Mouse (Mus musculus) CD4-positive helper T cell, adult 2 months (primary cell): Measurements from ENCODE around the gene Rabgap1l.
A peak's percentile ranks its signal among the peaks of the same experiment; 100 is the strongest.

Experiments
- DNase-seq: peaks from one replicate; pipeline ENCODE4 v3.0.0-alpha.2; 2012; ENCODE audit warnings: low read depth, missing footprints, low spot score

Rabgap1l gene

DNA sequence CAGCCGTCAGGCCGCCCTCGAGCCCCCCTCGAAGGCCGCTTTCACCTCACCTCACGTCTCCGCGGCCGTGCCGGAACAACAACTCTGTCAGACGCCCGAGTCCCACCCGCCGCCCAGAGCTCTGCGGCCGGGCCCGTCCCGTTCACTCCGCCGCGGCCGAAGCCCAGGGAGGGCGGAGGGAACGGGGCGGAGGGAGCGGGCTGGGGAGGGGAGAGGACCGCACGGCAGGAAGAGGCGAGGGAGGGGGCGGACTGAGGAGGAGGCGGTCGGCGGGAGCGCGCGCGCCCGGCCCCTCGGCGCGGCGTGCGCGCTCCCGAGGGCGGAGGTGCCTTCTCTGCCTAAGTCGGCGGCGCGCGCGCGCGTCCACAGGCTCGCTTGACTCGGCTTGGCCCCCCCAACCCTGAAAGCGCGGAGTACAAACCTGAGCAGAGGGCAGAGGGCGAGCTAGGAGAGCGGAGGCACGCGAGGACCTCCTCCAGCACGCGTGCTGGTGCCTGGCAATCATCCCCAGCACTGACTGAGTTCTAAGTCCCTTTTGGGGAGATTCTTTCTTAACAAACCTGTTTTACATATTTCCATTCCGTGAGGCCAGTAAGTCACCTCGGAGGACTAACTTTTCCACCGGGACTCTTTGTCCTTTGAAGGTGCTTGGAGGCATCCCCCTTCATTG, at the start of gene Rabgap1l:
Gene Rabgap1l (minus strand): TSS at position 526 of the 670 bp plus-strand sequence.
- DNase-seq = peak; percentile 97

DNA sequence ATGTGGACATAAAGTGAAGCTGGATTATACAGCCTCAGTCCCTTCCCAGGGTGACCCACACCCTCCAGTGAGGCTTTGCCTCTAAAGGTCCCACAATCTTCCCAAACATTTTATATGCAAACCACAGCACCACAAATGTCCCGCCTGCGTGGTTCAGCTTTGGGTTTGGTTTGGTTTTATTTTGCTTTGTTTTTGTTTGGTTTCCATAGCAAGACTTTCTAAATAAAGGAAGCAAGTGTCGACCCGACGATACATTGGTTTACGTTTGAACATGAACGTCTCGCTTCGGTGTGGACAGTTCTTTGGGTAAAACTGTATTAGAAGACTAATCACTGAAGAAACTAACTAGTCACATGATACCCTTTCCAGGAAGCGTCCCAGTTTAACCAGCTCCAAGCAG, 49.6 kb upstream of the Rabgap1l start:
- DNase-seq = peak; percentile 60

DNA sequence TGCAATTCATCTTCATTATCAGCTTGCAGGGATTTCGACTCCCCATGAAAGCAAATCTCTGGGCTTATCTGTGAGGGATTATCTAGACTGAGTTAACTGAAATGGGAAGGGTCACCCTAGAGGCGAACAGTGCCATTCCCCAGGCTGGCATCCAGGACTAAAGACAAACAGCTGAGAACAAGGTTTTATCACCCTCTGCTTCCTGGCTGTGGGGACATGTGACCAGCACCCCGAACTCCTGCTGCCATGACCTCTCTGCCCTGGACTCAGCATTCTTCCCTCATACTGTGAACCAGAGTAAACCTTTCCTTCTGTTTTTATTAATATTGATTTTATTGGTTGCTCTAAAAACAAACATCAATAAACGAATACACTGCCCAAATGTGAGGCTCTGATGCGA, 47.6 kb upstream of the Rabgap1l start:
- no peak for DNase-seq

DNA sequence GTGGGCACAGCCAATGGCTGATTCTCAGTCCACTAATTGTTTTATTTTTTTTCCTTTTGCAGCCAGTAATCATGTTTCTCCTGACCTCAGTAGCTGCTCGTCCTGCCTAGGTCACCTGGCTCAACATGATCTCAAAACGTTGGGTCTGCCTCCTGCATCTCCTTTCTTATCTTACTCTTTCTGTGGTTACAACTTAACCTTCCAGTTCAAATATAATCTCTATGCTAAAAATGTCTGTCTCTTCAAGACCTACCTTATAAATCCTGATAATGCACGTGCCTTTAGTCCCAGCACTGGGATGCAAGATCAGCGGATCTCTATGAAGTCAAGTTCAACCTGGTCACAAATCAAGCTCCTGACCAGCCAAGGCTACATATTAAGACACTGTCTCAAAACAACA, 46.1 kb upstream of the Rabgap1l start:
- no peak for DNase-seq

DNA sequence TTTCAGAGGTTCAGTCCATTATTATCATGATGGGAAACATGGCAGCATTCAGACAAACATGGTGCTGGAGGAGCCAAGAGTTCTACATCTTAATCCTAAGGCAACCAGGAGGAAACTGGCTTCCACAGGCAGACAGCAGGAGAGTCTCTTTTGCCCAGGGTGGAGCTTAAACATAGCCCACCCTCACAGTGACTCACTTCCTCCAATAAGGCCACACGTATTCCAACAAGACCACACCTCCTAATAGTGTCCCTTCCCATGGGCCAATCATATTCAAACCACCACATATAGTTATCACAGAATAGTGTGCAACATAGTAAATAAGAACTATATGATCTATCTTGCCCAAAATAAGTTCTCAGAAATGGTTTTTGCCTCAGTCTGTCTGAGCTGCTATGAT, 41.4 kb upstream of the Rabgap1l start:
- DNase-seq = no peak

DNA sequence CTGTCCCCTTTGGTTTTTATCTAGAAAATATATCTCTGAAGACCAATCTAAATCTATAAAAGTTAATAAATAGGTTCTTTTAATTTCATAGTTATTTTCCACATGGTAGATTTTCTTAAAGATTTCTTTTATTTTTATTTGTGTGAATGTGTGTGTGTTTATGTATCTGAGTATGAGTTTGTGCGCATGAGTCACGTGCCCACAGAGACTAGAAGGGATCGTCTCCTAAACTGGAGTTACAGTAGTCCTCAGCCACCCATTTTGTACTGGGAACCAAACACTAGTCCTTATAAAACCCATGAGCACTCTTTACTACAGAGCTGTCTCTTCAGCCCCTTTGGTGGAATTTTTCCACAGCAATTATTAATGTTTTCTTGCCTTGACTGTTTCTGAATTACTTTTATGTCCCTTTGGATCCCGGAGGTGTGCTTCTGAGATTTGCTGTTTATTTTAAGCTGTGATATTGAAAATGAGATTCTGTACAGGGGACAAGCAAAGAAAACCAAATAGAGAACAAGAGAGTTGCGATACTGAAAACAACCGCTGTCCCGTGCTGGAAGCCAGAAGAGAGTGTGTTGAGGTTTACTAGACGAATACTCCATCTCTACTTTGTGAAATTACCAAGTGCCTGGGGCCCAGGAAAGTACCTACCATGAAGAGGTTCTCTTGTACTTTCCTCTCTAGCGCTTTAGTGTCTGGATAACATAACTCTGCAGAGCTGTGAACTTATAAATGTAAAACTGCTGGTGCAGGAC, 39.4 kb upstream of the Rabgap1l start:
- DNase-seq = no peak

DNA sequence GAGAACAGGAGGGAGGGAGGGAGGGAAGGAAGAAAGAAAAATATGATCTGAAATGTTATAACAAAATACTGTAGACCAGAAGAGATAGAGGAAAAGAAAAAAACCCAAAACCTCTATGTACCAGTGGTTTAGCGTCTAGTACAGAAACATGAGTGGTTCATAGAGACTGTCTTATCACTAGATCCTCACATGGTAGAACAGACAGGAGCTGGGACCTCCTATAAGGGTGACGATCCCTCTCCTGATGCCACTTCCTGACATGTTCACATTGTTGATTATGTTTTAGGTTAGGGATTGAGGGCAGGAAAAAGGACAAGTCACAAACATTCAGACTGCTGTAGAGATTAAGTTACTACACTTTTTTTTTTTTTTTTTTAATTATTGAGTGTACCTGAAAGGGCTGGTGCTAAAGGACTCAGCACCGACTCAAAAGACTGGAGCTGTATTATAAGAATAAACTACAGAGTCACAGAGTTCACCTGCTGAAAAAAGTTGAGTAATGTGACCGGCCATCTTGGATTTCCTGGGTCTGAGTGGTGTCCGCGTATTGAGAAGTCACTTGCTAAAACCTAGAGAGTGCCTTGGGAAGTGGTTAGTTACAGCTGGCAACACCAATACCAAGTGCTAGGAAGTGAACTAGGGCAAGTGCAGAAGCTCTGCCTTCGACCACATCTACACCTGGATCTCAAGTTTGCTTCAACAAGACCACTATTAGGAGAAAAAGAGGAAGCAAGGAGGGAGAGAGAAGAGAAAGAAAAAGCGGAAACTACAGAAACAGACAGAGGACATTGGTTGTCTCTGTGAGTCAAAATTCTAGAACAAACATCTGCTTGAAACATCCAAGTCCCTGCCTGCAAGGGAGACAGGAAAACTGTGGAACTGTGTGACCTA, 37.8 kb upstream of the Rabgap1l start:
- no peak for DNase-seq

DNA sequence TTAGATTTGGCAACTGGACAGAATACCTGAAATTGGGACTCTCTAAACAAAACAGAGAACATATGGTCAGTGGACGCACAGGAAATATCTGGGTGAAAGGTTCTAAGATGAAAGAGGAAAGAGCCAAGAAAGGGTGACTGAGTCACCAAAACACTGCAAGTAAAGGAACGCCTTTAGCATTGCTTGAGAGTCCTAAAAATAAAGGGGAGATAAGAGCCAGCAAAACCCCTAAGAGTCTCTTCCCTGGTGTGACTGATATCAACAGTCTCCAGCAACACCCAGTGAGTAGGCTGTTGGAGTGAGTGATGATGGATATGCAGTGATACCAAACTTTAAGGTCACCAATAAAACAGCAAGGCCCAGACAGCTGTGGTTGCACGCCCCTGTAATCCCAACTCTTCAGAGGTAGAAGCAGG, 32.4 kb upstream of the Rabgap1l start:
- DNase-seq = no peak

DNA sequence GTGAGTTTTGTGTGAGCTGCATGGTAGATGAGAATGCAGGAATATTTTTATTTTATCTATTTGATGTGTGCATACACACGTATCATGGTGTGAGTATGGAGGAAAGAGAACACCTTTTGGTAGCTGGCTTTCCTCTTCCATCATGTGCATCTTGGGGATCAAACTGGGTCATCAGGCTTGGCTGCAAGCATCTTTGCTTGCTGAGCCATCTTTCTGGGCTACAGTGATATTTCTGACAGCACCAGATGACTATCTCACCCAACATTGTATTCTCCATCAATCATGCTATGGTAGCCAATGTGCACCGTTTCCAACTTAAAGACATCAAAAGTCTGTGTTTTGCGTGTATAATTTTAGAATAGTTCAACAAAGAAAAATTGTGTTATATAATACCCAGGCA, 30.6 kb upstream of the Rabgap1l start:
- no peak for DNase-seq

DNA sequence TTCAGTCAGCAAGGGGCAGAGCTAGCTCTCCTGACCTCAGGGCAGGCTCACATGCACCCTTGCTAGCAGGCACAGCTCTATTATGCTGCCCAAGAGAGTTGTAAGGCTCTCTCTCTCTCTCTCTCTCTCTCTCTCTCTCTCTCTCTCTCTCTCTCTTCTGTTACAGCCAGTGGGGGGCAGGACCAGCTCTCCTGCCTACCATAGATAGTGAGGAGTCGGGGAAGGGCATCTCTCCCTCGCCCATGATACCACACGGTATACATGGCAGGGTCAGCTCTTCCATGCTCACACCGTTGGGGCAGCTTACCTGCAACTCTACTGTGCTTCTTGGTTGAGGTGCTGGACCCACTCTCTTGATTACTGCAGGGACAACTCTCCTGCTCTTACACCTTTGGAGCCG, 21.2 kb upstream of the Rabgap1l start:
- DNase-seq = no peak

DNA sequence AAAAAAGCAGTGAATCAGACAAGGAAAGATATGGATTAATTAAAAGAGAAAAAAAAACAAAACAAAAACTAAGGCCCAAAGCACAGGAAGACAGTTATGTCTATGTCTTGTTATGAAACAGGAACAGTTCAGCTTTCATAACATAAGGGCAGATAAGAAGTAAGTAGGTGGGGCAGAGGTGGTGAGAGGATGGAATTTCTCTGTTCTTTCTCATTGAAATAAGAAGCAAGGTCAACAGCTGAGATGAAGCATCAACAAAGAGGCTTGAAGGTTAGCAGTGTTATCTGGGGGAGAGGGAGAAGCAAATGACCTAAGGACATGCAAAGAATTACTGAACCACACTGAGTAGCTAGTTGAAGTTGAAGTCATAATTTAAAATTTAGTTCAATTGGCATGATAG, 19.4 kb upstream of the Rabgap1l start:
- no peak for DNase-seq

DNA sequence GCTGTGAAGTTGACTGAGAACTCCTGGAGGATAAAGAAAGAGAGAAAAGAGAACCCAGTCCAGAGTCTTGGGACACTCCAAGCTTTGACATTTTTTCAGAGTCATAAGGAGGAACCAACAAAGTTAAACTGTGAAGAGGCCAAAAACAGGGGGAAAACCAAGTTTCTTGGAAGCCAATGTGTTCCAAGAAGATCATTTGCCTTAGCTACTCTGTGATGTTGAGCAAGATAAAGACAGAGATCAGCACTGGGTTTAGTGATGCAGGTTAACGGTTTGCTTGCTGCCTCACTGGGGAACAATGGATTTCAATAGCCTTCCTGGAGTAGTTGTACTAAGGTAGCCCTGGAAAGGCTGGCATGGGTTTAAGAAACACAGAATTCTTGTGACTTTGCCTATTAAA, 18.9 kb upstream of the Rabgap1l start:
- no peak for DNase-seq

DNA sequence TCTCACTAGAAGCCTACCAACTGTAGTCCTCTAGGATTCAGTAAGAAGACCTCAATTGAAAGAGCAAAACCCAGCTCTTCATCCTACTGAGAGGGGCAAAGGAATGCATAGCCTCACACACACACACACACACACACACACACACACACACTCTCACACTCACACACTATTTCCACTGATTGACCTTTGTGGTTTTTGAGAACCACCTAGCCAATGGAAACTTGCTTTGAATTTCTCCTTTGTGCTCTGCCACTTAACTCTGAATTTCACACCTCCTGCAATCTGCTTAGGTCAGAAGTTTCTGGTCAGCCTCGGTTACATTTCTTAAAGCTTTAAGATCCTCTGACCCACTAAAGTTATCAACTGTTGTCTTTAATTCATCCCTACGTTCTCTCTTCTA, 12.3 kb upstream of the Rabgap1l start:
- DNase-seq = peak; percentile 51

DNA sequence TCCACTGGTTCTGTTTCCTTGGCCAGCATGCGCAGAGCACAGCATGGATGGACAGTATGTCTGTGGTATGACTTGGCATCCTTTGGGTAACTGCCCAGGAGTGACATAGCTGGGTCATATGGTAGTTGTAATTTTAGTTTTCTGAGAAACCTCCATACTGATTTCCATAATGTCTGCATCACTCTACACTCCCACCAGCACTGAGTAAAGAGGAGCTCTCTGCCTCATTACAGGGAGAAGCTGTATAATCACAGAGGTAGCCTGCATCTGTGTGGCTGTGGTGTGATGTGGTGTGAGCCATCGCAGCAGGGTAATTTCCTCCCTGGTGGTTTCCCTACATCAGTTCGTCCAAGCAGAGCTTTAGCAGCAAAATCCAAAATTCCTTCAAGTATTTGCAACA, 7.0 kb upstream of the Rabgap1l start:
- DNase-seq = no peak

DNA sequence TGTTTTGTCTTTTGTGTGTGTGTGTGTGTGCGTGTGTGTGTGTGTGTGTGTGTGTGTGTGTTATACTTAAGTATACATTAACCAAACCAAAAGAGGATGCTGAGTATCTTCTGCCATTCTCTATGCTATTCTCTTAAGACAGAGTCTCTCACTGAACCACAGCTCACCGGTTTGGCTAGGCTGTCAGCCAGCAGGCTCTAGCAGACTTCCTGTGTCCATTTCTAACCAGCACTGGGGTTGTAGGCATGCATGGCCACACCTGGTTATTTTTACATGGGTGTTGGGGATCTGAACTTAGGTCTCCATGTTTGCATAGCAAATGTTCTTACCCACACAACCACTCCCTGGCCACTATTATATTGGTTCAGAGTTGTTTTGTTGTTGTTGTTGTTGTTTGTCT, 2.0 kb upstream of the Rabgap1l start:
- DNase-seq = no peak

DNA sequence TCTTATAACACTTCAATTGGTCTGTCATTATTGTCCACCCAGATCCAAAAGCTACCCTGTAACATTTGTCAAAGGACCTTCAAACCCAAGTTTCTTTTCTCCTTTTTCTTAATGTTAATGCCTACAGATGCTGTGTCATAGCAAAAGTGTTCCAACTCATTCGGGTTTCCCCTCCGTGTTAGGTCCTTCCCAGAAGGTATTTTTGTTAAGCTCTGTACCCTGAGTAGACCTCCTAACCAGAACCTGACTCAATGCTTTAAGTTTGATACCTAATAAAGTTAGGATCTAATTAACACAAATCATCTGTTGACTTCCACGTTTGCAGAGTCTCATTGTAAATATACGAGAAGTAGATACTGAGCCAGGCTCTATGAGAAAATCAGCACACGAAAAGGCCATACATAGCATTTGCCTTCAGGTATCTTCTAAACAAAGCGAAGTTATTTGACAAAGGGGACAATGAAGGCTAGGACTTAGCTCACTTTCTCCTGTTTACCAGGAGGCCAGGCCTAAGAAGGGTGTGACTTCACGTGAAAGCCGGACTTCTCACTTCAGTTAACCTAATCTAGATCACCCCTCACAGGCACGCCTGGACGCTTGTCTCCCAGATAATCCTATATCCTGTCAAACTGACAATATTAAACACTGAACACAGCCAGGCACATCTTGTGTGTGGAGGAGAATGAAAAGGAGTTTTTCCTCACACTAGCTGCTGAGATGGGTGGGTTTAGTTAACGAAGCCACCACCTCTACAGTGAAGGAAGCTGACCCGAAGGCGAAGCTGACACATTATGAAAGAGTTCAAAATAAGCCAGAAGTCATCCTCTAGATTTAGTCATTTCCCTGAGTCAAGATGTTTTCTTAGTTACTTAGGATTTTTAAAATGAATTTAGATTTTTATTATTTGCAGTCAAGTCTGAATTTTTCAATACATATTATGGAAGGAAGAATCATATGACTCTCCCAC, 1.1 kb upstream of the Rabgap1l start:
- DNase-seq = peak; percentile 32

DNA sequence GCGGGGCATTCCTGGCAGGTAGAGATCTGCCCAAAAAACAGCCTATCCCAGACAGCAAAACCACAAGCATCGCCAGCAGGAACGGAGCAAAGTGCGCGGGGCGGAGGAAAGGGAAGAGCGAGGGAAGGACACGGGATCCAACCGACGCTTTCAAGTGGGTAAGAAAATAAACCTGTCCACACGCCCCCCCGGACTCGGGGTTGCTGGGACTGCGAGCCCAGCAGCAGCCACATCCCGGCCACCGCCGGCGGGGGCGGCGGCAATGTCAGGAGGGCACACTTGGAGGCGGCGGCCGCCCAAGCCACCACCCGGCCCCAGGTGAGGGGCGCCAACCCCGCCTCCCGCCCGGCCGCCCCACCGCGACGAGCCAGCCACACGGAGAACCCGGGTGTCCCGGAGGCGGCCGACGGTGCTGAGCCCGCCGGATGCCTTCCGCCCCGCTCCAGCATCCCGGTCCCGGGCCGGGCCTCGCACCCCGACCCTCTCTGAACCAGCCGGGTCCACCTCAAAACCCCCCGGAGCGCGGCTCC, 790 bp downstream of the Rabgap1l start:
- DNase-seq = peak; percentile 67

DNA sequence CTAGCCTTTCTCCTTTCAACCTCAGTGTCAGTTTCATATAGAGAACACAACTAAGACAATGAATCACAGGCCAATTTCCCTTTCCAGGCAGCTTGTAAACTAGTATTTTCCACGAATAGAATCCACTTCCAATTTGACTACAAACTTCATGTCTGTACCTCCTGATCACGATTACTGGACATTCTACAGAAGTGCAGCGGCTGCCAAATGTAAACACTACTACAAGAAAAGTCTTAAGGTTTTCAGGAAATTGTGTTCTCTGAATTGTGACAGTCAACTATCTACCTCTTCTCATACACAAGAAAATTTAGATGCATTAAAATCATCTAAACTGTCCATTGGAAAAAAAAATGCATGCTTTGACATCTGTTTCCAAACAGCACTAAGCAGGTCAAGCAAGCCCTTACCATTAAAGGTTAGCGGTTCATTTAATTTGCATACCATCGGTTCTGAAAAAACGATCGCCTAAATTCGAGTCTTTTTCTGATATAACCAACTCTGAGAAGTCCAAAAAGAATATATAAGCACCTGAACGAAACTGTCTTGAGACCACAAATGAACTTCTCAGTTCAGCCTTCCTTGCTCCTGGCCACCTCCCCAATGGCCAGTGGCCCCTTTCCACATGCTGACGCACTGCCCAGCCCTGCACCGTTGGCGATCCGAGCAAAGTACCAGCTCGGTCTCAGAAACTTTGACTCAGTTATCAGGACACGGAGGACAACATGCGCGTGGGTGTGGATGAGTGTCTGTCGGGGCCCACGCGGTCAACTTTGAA, 1.4 kb downstream of the Rabgap1l start:
- DNase-seq = peak; percentile 19

DNA sequence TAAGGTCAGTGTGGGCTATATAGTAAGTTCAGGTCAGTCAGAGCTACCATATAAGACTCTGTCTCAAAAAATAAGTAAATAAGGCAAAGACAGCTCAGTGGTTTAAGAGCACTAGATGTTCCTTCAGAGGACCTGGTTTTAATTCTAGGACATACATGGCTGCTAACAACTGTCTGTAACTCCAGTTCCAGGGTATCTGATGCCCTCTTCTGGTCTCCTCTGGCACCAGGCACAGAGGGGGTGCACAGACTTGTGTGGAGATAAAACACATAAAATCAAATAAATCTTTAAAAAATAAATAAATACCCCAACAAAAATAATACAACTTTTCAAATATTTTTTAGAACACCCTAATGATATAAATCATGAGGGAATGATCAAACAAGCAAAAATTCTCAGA, 2.4 kb downstream of the Rabgap1l start:
- no peak for DNase-seq

DNA sequence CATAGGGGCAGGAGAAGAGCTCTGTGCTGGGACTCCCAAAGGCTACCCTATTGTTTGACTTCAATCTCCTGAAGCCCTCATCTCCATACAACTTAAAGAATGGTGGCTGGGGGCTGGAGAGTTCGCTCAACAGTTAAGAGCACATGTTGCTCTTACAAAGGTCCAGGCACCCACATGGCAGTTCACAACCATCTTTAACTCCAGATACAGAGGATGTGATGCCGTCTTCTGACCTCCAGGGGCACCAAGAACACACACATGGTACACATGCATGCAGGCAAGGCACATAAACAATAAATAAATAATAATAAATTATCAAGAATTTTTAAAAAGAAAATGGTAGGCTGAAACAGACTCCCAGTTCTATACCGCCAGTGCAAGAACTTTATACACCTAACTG, 3.1 kb downstream of the Rabgap1l start:
- DNase-seq = peak; percentile 16
